Mouse (Mus musculus): ENCODE results near the gene Ebf1. TPM values are rescaled to one million over a fixed set of nuclear protein-coding genes. Genes with fewer than 3 reads are reported as not detected.
A peak's percentile ranks its signal among the peaks of the same experiment; 100 is the strongest.

Gene Ebf1
- polyA plus RNA-seq, 1 experiment = 26.6 TPM

DNA sequence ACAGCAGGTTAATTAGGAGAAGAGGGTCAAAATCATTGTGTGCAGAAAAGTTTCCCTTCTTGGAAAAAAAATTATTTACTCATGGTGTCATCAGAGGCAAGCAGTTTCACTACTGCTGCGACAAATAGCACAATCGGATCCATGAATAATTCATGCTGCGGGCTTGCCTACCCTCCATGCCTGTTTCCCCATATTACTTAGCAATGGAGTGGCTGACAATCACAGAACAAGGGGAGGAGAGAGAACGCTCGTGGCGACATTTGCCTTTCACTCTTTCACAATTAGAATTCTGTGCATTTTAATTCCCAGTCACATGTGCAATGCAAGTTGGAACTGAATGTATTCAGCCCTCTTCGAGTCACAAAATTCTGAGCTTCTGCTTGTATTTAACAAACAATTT lies 283.4 kb downstream of the Ebf1 start:
- Histone ChIP-seq H3K4me3 (ENCODE audit: extremely low read depth, insufficient read depth, insufficient read length) (no peak overlapping the region), H3K4me1 (ENCODE audit: control insufficient read depth, insufficient read depth, insufficient read length) (peaks cover 15% of the 10 kb centered on the region; the same call in 1 of the 2 replicates), H3K27ac (ENCODE audit: insufficient read depth, low read length) (no peak overlapping the region), H3K27me3 (ENCODE audit: control insufficient read depth, insufficient read depth, low read length) (no peaks in the 10 kb centered on the region), H3K36me3 (ENCODE audit: control insufficient read depth, insufficient read depth, low read length) (no peaks in the 10 kb centered on the region)
- TF ChIP-seq CTCF (IDR thresholded peaks at IDR 0.05; ENCODE audit: extremely low read depth, insufficient read depth, insufficient read length, insufficient replicate concordance) (no peak), POLR2A (IDR thresholded peaks at IDR 0.05; ENCODE audit: low read depth, low read length) (no peak)
- 83% methylated on average over 7 of the region's 7 CpGs for WGBS
- no peak for DNase-seq (ENCODE audit: low read depth in 1 of 2, low spot score in 2 of 2)

DNA sequence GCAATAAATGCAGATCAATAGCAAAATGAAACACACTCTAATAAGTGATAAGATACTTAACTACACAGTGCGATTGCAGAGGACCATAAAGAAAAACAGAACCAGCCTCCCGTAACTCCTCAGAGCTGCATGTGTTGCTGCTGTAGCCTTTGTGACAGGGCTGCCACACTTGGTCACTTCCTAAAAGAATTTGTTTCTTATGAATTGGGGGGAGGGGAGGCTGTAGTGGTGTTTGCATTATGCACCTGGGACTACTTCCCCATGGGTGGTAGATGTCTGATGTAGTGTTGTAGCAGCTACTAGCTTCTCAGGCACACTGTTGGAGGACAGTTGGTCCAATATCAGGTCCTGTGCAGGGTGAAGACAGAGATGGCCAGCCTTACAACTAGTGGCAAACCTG lies 284.6 kb downstream of the Ebf1 start:
- peaks cover 11% of the 10 kb centered on the region; the same call in 1 of the 2 replicates for H3K4me1 ChIP-seq (ENCODE audit: control insufficient read depth, insufficient read depth, insufficient read length)
- WGBS = 43% methylated on average over 2 of the region's 2 CpGs
- peak overlapping the region; percentile 10; the same call in 1 of the 2 replicates for H3K27ac ChIP-seq (ENCODE audit: insufficient read depth, low read length)
- no peaks in the 10 kb centered on the region for H3K36me3 ChIP-seq (ENCODE audit: control insufficient read depth, insufficient read depth, low read length)
- H3K4me3 ChIP-seq (ENCODE audit: extremely low read depth, insufficient read depth, insufficient read length) = no peak overlapping the region
- TF ChIP-seq CTCF (IDR thresholded peaks at IDR 0.05; ENCODE audit: extremely low read depth, insufficient read depth, insufficient read length, insufficient replicate concordance) (no peak), POLR2A (IDR thresholded peaks at IDR 0.05; ENCODE audit: low read depth, low read length) (no peak)
- peak in 1 of 2 experiments; percentile 39 for DNase-seq (ENCODE audit: low read depth in 1 of 2, low spot score in 2 of 2)
- H3K27me3 ChIP-seq (ENCODE audit: control insufficient read depth, insufficient read depth, low read length) = no peaks in the 10 kb centered on the region

DNA sequence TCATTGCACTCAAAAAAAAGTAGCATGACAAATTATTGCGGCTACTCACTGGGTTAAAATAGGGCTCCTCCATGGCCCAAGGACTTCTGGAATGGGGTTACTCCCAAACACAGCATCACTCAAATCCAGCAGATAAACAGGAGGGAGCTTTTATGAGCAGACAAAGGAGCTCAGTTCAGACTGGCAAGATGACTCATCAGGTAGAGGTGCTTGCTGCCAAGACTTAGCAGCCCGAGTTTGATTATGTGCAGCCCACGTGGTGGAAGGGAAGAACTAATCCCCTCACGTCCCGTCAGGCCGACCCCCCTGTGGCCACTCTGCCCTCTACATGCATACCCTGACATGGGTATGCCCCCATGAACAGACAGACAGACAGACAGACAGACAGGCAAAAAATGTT lies 285.0 kb downstream of the Ebf1 start:
- DNase-seq (ENCODE audit: low read depth in 1 of 2, low spot score in 2 of 2) = no peak
- H3K4me3 ChIP-seq (ENCODE audit: extremely low read depth, insufficient read depth, insufficient read length) = no peak overlapping the region
- H3K27ac ChIP-seq (ENCODE audit: insufficient read depth, low read length) = peak overlapping the region; percentile 10; the same call in 1 of the 2 replicates
- H3K27me3 ChIP-seq (ENCODE audit: control insufficient read depth, insufficient read depth, low read length) = no peaks in the 10 kb centered on the region
- H3K4me1 ChIP-seq (ENCODE audit: control insufficient read depth, insufficient read depth, insufficient read length) = peaks cover 11% of the 10 kb centered on the region; the same call in 1 of the 2 replicates
- no peaks in the 10 kb centered on the region for H3K36me3 ChIP-seq (ENCODE audit: control insufficient read depth, insufficient read depth, low read length)
- WGBS = 81% methylated on average over 6 of the region's 6 CpGs
- no peak for TF ChIP-seq CTCF (IDR thresholded peaks at IDR 0.05; ENCODE audit: extremely low read depth, insufficient read depth, insufficient read length, insufficient replicate concordance)
- no peak for TF ChIP-seq POLR2A (IDR thresholded peaks at IDR 0.05; ENCODE audit: low read depth, low read length)

DNA sequence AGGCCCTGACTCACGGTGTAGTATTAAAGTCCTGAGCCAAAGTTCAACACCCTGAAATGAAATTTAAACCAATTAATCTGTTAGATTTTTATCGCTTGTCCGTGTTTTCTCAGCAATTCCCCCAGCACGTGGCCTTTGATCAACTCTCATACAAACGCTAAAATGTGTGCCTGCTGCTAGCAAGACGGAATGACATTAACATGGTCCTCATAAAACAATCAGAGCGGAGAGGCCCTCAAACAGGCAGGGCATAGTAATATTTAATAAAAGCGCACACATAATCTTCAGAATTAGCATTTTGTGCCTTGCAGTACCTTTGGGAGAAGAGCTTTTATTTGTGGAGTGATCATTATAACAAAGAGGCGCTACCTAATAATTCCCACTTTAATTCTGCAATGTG lies 287.0 kb downstream of the Ebf1 start:
- Histone ChIP-seq H3K36me3 (ENCODE audit: control insufficient read depth, insufficient read depth, low read length) (peaks cover 8% of the 10 kb centered on the region), H3K27ac (ENCODE audit: insufficient read depth, low read length) (no peak overlapping the region), H3K4me3 (ENCODE audit: extremely low read depth, insufficient read depth, insufficient read length) (no peak overlapping the region), H3K27me3 (ENCODE audit: control insufficient read depth, insufficient read depth, low read length) (no peaks in the 10 kb centered on the region), H3K4me1 (ENCODE audit: control insufficient read depth, insufficient read depth, insufficient read length) (peaks cover 6% of the 10 kb centered on the region; the same call in 1 of the 2 replicates)
- TF ChIP-seq CTCF (IDR thresholded peaks at IDR 0.05; ENCODE audit: extremely low read depth, insufficient read depth, insufficient read length, insufficient replicate concordance) = no peak
- no peak for TF ChIP-seq POLR2A (IDR thresholded peaks at IDR 0.05; ENCODE audit: low read depth, low read length)
- WGBS = 88% methylated on average over 9 of the region's 9 CpGs
- DNase-seq (ENCODE audit: low read depth in 1 of 2, low spot score in 2 of 2) = no peak

DNA sequence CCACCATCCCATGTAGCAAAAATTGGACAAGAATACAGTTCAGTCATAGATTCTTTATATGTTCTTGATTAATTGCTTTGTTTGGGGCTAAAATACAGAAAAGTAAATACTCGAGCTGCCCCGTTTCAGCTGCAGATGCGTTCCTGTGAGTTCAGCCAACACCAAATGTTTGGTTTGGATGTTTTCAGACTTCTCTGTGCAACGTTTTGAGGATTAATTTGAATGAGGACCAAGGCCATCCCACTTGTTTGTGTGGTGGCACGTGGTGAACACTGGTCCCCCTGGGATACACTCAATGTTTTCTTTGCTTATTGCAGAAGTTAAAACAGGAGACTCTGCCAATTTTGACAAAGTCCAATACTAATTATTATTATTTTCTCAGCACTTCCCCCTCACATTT lies 289.3 kb downstream of the Ebf1 start:
- Histone ChIP-seq H3K4me3 (ENCODE audit: extremely low read depth, insufficient read depth, insufficient read length) (no peak overlapping the region), H3K27ac (ENCODE audit: insufficient read depth, low read length) (no peak overlapping the region), H3K27me3 (ENCODE audit: control insufficient read depth, insufficient read depth, low read length) (no peaks in the 10 kb centered on the region), H3K4me1 (ENCODE audit: control insufficient read depth, insufficient read depth, insufficient read length) (no peaks in the 10 kb centered on the region), H3K36me3 (ENCODE audit: control insufficient read depth, insufficient read depth, low read length) (peaks cover 9% of the 10 kb centered on the region)
- TF ChIP-seq CTCF (IDR thresholded peaks at IDR 0.05; ENCODE audit: extremely low read depth, insufficient read depth, insufficient read length, insufficient replicate concordance) (no peak), POLR2A (IDR thresholded peaks at IDR 0.05; ENCODE audit: low read depth, low read length) (no peak)
- no peak for DNase-seq (ENCODE audit: low read depth in 1 of 2, low spot score in 2 of 2)
- 66% methylated on average over 5 of the region's 5 CpGs for WGBS

DNA sequence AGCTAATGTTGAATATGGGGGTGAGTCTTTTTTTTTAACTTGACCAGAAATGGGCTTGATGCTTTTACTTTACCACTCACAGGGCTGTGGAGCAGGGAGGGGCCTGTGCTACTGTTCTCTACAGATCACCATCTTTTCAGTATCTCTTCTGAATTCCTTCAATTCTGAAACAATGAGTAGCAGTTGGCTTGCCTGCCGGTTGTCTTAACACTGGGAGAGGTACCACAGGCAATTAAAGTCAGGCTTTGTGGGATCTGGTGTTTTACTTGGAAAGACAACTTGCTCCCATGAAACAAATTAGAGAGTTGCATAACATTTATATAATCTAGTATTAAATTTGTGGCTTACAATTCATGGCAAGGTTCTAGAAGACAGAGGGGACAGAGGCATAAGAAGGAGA lies 294.6 kb downstream of the Ebf1 start:
- H3K4me1 ChIP-seq (ENCODE audit: control insufficient read depth, insufficient read depth, insufficient read length) = no peaks in the 10 kb centered on the region
- H3K27ac ChIP-seq (ENCODE audit: insufficient read depth, low read length) = no peak overlapping the region
- no peak for DNase-seq (ENCODE audit: low read depth in 1 of 2, low spot score in 2 of 2)
- H3K36me3 ChIP-seq (ENCODE audit: control insufficient read depth, insufficient read depth, low read length) = peaks cover 11% of the 10 kb centered on the region
- no peaks in the 10 kb centered on the region for H3K27me3 ChIP-seq (ENCODE audit: control insufficient read depth, insufficient read depth, low read length)
- TF ChIP-seq CTCF (IDR thresholded peaks at IDR 0.05; ENCODE audit: extremely low read depth, insufficient read depth, insufficient read length, insufficient replicate concordance) (no peak), POLR2A (IDR thresholded peaks at IDR 0.05; ENCODE audit: low read depth, low read length) (no peak)
- no peak overlapping the region for H3K4me3 ChIP-seq (ENCODE audit: extremely low read depth, insufficient read depth, insufficient read length)
- WGBS = 94% methylated on average over 1 of the region's 1 CpGs

DNA sequence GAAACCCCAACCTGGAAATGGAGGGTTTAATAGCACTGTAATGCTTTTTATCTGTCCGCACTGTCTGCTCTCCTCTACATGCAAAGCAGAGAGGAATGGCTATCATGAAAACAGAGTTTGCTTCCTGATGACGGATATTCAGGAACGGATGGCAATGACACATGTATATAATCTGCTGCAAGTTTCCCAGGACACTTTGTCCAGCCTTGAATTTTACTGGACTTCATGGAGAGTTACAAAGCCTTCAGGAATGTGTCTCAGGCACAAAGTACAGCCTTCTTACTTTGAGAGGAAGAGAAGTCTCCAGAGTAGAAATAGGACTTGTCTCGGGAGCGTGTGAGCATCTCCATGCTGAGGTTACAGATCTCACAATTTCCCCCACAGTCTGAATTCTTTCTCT lies 296.7 kb downstream of the Ebf1 start:
- TF ChIP-seq CTCF (IDR thresholded peaks at IDR 0.05; ENCODE audit: extremely low read depth, insufficient read depth, insufficient read length, insufficient replicate concordance) (no peak), POLR2A (IDR thresholded peaks at IDR 0.05; ENCODE audit: low read depth, low read length) (no peak)
- DNase-seq (ENCODE audit: low read depth in 1 of 2, low spot score in 2 of 2) = no peak
- Histone ChIP-seq H3K27me3 (ENCODE audit: control insufficient read depth, insufficient read depth, low read length) (no peaks in the 10 kb centered on the region), H3K4me1 (ENCODE audit: control insufficient read depth, insufficient read depth, insufficient read length) (no peaks in the 10 kb centered on the region), H3K4me3 (ENCODE audit: extremely low read depth, insufficient read depth, insufficient read length) (no peak overlapping the region), H3K27ac (ENCODE audit: insufficient read depth, low read length) (no peak overlapping the region), H3K36me3 (ENCODE audit: control insufficient read depth, insufficient read depth, low read length) (peaks cover 7% of the 10 kb centered on the region)
- WGBS = 97% methylated on average over 5 of the region's 5 CpGs
